Mouse (Mus musculus) B cell, adult 2 months (primary cell): ENCODE measurements around the gene Slc35b4.
A peak's percentile ranks its signal among the peaks of the same experiment; 100 is the strongest.

ENCODE experiments used
- DNase-seq, 2 experiments: peaks; one replicate each; pipeline ENCODE4 v3.0.0; 2022

The Slc35b4 gene

GRCm38 (mm10) chr6:34176864-34177247 is at the start of gene Slc35b4:
TSS of gene Slc35b4 (minus strand) at chr6:34177111.
- peak; percentile 88 to 91 for DNase-seq

GRCm38 (mm10) chr6:34225004-34225599 is 48.2 kb upstream of the Slc35b4 start:
- peak; percentile 29 to 32 for DNase-seq

GRCm38 (mm10) chr6:34216450-34217319 is 39.8 kb upstream of the Slc35b4 start:
- no peak for DNase-seq

DNA sequence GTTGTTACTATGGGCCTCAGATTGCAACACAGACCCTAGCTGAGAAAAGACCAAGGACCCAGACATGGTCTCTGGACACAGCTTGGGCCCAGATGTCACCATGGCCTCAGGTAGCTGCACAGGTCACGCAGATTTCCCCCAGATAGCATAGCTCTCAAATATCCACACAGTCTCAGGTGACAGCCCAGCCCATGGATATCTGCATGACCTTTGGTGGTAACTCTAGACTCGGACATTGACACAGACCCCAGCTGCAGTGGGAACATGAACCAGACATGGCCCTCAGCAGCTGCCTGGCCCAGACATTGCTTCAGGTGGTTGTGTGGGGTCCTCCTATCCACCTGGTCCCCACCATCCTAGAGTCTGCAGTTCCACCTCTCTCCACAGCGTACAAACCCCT is 28.8 kb upstream of the Slc35b4 start:
- no peak for DNase-seq

- peak; percentile 57 to 59 for DNase-seq
These were observed 28.2 kb upstream of the Slc35b4 start for GRCm38 (mm10) chr6:34204971-34205572.

DNA sequence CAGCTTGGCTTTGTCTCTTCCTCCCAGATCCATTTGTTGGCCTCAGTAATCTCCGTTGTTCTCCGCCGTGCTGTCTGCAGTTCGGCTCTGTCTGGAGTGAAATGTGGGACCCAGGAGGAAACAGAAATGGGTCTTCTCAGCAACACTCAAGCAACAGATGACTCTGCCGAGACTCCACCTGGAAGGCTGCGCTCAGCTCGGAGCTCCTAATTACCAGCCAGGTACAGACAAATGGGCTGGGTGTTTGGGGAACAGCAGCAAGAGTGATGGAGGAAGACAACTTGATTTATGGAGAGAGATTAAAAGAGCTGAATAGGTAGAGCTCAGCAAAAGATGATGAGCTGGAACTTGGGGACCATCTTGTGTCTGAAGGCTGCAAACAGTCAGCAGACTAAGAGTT is 26.6 kb upstream of the Slc35b4 start:
- no peak for DNase-seq

DNA sequence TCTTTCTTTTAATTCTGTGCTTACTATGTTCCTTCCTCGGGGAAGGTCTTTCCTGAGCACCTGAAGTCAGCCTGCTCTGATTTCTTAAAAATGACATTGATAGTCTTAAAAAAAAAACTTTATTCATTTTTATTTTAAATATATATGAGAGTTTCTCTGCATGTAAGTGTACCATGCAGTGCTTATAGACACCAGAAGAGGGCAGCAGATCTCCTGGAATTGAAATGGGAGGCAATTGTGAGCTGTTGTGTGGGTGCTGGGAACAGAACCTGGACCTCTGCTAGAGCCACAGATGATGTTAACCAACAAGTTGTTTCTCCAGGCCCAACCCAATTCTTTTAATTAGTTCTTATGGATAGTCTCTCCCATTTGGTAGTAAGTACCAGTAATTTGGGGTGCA is 18.1 kb upstream of the Slc35b4 start:
- peak in 1 of 2 experiments; percentile 8 for DNase-seq

DNA sequence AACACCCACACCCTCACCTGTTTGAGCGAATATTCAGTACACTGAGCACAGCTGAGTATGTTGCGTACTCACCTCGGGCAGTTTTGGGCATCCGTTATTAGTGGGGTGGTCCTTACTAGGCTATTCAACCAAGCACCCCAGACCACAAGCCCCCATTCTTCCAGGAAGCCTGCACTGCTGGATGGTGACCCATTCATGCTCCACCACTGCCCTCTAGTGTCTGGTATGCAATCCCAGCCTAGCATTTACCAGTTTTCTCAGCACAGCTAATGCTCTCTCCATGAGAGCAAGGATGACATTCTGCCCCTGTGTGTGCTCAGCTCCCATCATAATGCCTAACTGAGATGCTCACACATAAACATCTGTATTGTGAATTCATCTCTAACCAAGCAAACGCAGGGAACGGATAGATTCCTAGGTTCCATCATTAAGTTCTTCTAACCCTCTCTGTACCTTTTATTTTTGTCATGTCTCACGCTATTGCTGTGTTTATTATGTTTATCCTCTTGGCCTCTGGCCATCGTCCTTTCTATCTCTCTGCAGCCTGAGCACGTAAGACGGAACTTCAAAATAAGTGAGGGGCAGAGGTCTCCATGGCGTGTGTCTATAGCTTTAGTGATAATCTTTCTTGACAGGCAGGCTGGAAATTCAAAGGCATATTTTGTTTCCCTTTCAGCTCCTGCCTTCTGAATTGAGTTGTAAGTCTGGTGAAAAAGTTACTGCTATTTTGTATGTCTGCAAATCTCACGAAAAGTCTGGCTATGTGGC is 17.0 kb upstream of the Slc35b4 start:
- DNase-seq = peak; percentile 59 to 61

DNA sequence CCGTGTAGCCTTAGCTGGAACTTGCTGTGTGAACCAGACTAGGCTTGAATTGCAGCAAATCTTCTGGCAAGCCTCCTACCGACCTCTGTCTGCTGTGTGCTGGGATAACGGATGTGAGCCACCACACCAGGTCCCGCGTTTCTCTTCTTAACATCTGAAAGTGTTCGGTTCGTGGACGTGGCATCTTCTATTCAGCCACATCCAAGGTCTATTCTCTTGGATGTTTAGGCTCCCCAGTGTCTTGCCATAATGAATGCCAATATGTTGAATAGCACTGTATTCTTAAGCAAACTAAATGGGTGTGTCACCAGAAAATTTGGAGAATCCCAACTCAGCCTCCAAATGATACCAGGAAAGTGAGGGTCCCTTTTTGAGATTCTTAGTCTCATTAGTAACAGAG is 14.5 kb upstream of the Slc35b4 start:
- DNase-seq = no peak

DNA sequence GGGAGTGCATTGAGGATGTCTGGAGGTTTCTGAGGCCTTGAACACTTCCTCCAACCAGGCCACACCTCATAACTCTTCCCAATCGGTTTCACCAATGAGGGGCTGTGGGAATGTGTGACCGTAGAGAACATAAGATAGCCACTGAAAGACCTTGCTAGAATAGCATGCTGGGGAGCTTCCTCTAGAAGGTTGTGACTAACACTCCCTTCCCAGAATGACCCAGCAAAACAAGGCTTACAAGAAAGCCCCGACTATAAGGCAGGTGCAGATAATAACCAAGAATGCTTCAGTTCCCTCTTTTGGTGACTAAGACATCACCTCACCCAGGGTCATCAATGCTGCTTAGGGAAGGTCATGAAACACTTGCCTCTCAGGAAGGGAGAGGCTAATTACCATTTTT is 12.6 kb upstream of the Slc35b4 start:
- no peak for DNase-seq

DNA sequence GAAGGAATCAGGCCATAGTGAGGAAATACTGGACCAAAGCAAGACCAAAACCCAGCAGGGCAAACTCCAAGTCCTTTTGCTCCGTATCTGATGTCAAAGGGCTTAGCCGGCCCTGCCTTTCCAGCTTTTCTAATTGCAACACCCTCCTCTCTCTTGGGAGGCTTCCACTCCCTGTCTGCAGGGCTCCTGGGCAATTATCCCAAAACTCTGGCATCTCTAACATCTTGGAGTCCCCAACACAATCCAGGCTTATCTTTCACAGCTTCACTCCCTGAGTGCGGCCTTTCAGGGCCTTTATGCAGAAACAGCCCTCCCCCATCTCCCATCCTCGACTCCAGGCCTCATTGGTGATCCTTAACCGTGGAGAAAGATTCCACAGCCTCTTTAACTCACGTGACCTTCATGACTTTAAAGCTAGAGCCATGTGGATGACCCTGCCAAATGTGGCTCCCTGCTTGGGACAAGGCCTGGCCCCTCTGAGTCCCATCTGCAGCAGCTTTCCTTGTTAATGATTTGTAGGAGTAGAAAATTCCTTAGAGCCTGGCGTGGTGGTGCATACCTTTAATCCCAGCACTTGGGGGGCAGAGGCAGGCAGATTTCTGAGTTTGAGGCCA is 11.2 kb upstream of the Slc35b4 start:
- DNase-seq = no peak

GRCm38 (mm10) chr6:34187273-34187863 is 10.5 kb upstream of the Slc35b4 start:
- DNase-seq = no peak

DNA sequence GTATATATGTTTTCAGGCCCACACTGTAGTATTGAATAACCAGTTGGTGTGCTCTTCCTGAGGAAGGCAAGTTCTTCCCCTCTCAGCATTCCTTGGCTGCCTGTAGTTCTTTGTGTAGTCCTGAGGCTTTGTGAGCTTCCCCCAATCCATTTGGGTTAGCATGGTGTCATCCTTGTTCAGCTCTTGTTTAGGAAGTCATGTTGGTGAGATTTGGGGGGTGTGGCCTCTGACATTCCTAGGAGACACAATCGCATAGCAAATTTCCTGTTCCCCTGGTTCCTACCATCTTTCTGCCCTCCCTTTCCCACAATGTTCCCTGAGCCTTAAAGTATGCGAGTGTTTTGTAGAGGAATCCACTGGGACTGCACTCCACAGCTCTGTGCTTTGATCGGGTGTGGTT is 6.4 kb upstream of the Slc35b4 start:
- no peak for DNase-seq

DNA sequence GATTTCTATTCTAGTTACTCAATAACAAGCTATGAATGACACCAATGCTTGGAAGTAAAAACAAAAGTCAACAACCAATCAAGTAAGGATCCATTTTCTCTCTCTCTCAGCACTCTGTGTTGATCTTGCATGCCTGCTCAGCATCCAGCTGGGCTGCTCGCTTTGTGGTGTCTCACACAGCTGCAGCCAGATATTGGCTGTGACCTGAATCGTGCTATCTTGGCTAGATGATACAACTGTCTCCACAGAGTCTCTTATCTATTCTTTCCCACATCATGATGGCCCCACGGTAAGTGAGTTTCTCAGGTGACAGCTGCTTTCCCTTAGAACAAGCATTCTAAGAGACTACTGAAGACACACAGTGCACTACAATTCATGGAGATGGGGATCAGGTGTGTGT is 5.0 kb upstream of the Slc35b4 start:
- DNase-seq = no peak

- no peak for DNase-seq
These were observed 3.0 kb upstream of the Slc35b4 start for GRCm38 (mm10) chr6:34179911-34180310.

DNA sequence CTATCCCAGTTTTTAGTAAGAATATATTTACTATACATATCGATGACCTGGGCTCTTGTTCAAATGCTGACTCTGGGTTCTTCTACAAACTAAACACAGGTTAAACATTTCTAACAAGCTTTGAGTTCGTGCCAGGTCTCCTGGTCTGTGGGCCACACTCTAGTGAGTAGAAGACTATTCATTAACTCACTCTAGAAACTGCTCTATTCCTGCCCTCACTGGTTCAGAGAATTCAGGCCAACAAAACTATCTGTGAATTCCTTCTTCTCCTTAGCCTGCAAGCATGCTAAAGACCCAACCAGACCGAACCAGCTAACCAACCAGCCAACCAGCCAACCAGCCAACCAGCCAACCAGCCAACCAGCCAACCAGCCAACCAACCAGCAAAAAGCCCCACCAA is 2.1 kb upstream of the Slc35b4 start:
- no peak for DNase-seq

DNA sequence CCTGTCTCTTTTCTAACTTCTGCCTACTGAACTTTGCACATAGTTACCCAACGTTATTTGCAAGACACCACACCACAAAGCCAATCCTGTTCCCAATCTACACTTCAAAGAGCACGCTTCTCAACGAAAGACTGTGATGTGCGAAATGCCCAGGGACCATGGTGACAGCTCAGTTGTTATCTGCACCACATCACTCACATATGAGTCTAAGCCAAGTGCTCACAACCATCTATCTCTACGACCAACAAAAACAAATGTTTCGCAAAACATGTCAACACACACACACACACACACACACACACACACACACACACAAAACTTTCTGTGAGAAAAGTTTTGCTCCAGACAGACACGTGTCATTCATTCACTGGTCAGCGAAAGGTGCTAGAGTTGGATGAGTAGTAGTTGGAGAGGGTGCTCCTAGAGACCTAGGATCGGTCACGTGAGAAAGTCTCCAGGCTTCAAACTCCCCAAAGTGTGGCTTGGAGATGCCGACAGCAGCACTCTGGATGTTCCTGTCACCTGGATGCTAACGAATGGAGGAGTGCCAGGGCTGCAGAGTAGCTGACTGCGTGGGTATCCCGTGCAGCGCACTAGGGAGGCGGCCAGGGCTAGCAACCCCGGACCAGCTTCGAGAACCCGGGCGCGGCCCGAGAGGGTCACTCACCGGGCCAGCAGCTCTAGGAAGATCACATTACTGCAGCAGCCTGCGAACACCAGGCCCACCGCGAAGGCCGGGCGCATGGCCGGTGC is 624 bp downstream of the Slc35b4 start:
- no peak for DNase-seq

DNA sequence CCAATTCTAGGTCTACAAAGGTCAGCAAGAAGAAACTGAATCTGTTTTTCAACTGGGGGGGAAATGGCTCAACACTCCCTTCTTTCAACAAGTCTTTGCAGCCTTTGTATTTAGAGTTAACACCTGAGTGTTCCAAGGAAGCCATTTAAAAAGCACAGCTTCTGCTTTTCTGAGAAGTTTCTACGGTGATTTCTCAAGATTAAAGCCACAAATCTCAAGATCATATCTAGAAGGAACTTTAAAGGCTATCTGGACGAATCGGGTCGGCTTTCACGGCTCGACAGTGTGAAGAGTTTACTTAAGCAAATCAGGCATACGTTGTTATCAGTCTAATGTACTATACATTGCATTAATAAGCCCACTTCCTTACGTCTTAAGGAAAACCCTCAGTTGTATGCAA is 2.2 kb downstream of the Slc35b4 start:
- no peak for DNase-seq

- no peak for DNase-seq
These were observed 3.7 kb downstream of the Slc35b4 start for GRCm38 (mm10) chr6:34173251-34173650.

- DNase-seq = no peak
These were observed 5.0 kb downstream of the Slc35b4 start for GRCm38 (mm10) chr6:34171748-34172457.
